Mouse (Mus musculus) layer of hippocampus, adult 2 months (tissue): Measurements from ENCODE around the gene Gm17949. TPM values are rescaled to one million over a fixed set of nuclear protein-coding genes. Genes with fewer than 3 reads are reported as not detected.

Experiments used
- DNase-seq, 2 experiments: peaks; one replicate each; pipeline ENCODE4 v3.0.0; 2022; ENCODE audit warnings: low spot score in 2 of 2
- H3K27ac ChIP-seq: fragments of 200-600 bp; 2 replicates; pipeline ENCODE4 v1.8.1; 2022
- H3K4me3 ChIP-seq: fragments of 200-600 bp; 2 replicates; pipeline ENCODE4 v1.8.1; 2022; ENCODE audit warnings: mild to moderate bottlenecking
- CTCF ChIP-seq: fragments of 200-600 bp; conservative IDR thresholded peaks from 2 replicates; pipeline ENCODE4 v1.8.1; 2022; ENCODE audit warnings: antibody characterized with exemption, mild to moderate bottlenecking, moderate library complexity
- total RNA-seq, 2 experiments: library from RNA; stranded (reverse); gene quantifications; 2 replicates each; pipeline ENCODE4 v1.2.3; 2021

Gm17949 gene
- total RNA-seq, 2 experiments from 2014 or later = 0.64 TPM; not detected in 1

GRCm38 (mm10) chr17:56981049-56981448, 30.2 kb upstream of the Gm17949 start:
- Histone ChIP-seq H3K4me3 (no peak overlapping the region), H3K27ac (no peak overlapping the region)
- TF ChIP-seq CTCF = no peak
- no peak for DNase-seq

- TF ChIP-seq CTCF = no peak
- Histone ChIP-seq H3K4me3 (no peak within 1 kb of the TSS), H3K27ac (no peak within 1 kb of the TSS)
- DNase-seq = no peak
These were observed 29.3 kb upstream of the Gm17949 start, which contains the start of gene Acer1 for GRCm38 (mm10) chr17:56982013-56982412. TSS of gene Acer1 (minus strand) at chr17:56982126.

- DNase-seq = no peak
- H3K4me3 ChIP-seq = no peak overlapping the region
- TF ChIP-seq CTCF = no peak
- no peak overlapping the region for H3K27ac ChIP-seq
These were observed 26.4 kb upstream of the Gm17949 start for GRCm38 (mm10) chr17:56984886-56985285.

- no peak for TF ChIP-seq CTCF
These were observed 25.6 kb upstream of the Gm17949 start for GRCm38 (mm10) chr17:56985656-56986055.

GRCm38 (mm10) chr17:56986105-56986805, 25.0 kb upstream of the Gm17949 start:
- TF ChIP-seq CTCF = no peak
- Histone ChIP-seq H3K27ac (no peak overlapping the region), H3K4me3 (no peak overlapping the region)
- no peak for DNase-seq

More at GRCm38 (mm10) chr17:56985656-56986055, 25.6 kb upstream of the Gm17949 start:
- no peak for DNase-seq
- Histone ChIP-seq H3K27ac (no peak overlapping the region), H3K4me3 (no peak overlapping the region)

GRCm38 (mm10) chr17:56988441-56988840, 22.8 kb upstream of the Gm17949 start:
- Histone ChIP-seq H3K4me3 (no peak overlapping the region), H3K27ac (no peak overlapping the region)
- peak; percentile 34; the same call in 1 of the 2 replicates for TF ChIP-seq CTCF
- DNase-seq = no peak

- no peak overlapping the region for H3K27ac ChIP-seq
These were observed 22.3 kb upstream of the Gm17949 start for GRCm38 (mm10) chr17:56988921-56989430.

GRCm38 (mm10) chr17:56989467-56990114, 21.7 kb upstream of the Gm17949 start:
- DNase-seq = peak; percentile 72 to 85
- peak overlapping the region; percentile 93 for H3K27ac ChIP-seq
- TF ChIP-seq CTCF = no peak; the same call in 1 of the 2 replicates
- peak overlapping the region; percentile 60 for H3K4me3 ChIP-seq

More at GRCm38 (mm10) chr17:56988921-56989430, 22.3 kb upstream of the Gm17949 start:
- DNase-seq = no peak
- peak overlapping the region; percentile 60 for H3K4me3 ChIP-seq
- TF ChIP-seq CTCF = peak; percentile 59

GRCm38 (mm10) chr17:56990115-56990746, 21.0 kb upstream of the Gm17949 start, which contains the start of gene Clpp:
TSS of gene Clpp (plus strand) at chr17:56990305.
- Histone ChIP-seq H3K27ac (peak within 1 kb of the TSS; percentile 93), H3K4me3 (peak within 1 kb of the TSS; percentile 60)
- TF ChIP-seq CTCF = no peak
- DNase-seq = peak; percentile 95 to 97

- H3K27ac ChIP-seq = peak overlapping the region; percentile 93
- H3K4me3 ChIP-seq = peak overlapping the region; percentile 60
- TF ChIP-seq CTCF = no peak
- peak in 1 of 2 experiments; percentile 7 for DNase-seq
These were observed 20.3 kb upstream of the Gm17949 start for GRCm38 (mm10) chr17:56990966-56991365.

GRCm38 (mm10) chr17:56995046-56995445, 16.2 kb upstream of the Gm17949 start:
- Histone ChIP-seq H3K27ac (no peak overlapping the region), H3K4me3 (no peak overlapping the region)
- DNase-seq = no peak
- TF ChIP-seq CTCF = no peak

- Histone ChIP-seq H3K4me3 (peak overlapping the region; percentile 93; the same call in 1 of the 2 replicates), H3K27ac (peak overlapping the region; percentile 83)
- TF ChIP-seq CTCF = no peak
- no peak for DNase-seq
These were observed 14.8 kb upstream of the Gm17949 start for GRCm38 (mm10) chr17:56996506-56996905.

GRCm38 (mm10) chr17:56997029-56997667, 14.1 kb upstream of the Gm17949 start, which contains the start of gene Alkbh7:
TSS of gene Alkbh7 (plus strand) at chr17:56997339.
- Histone ChIP-seq H3K4me3 (peak within 1 kb of the TSS; percentile 93), H3K27ac (peak within 1 kb of the TSS; percentile 83)
- peak; percentile 90 to 93 for DNase-seq
- peak; percentile 82 for TF ChIP-seq CTCF
